Mouse (Mus musculus) testis, adult 2 months (tissue): ENCODE results near the gene Klhdc8b.

ENCODE experiments used
- CTCF ChIP-seq: fragments of 200-500 bp; IDR thresholded peaks from 2 replicates; pipeline ENCODE4 v1.5.1; 2012; ENCODE audit warnings: low read depth, mild to moderate bottlenecking, inconsistent platforms, low read length, moderate library complexity; ENCODE audit not compliant: control insufficient read depth, insufficient read depth, insufficient replicate concordance
- POLR2A ChIP-seq: fragments of 200-500 bp; IDR thresholded peaks from 2 replicates; pipeline ENCODE4 v1.6.1; 2012; ENCODE audit warnings: low read depth, mild to moderate bottlenecking, inconsistent platforms, low read length, moderate library complexity; ENCODE audit not compliant: control insufficient read depth

DNA sequence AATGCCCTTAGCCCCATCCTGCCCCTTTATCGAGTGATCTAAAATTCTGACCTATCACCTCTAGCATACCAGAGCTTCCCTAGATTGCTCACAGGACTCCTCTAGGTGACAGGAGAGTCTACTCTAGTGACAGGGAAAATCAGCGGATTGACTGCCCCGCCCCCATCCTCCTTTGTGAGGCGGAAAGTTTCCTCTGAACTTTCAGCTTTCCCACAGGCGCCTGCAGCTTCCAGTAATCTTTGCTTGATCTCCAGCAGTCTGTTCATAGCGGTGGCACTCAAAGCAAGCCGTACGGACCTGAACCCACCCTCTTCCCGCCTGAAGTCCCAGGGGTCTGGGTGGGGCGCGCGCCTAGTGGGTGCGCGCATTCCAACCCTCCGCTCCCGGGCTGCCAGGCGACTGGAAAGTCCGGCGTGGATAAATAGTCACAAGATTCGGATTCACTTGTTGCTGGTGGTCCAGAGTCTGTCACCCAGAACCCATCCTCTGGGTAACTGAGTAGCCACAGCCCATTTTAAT is 17.3 kb upstream of the Klhdc8b start:
- TF ChIP-seq CTCF (no peak), POLR2A (no peak)
